Mouse (Mus musculus) bone marrow macrophage, adult 2 months (primary cell): Measurements from ENCODE around the gene Smim17.

Experiments used
- CTCF ChIP-seq: IDR thresholded peaks from 2 replicates; pipeline ENCODE4 v1.5.1; 2012; ENCODE audit warnings: low read depth, mild to moderate bottlenecking, low read length, moderate library complexity
- POLR2A ChIP-seq: IDR thresholded peaks from 2 replicates; pipeline ENCODE4 v1.6.1; 2012; ENCODE audit warnings: mild to moderate bottlenecking, low read depth, low read length, borderline replicate concordance

GRCm38 (mm10) chr7:6438388-6438787 is 39.9 kb downstream of the Smim17 start, which contains the start of gene Olfr1344:
- no peak for TF ChIP-seq POLR2A
- TF ChIP-seq CTCF: no peak
